Mouse (Mus musculus): ENCODE results near the gene Slc16a11.

The Slc16a11 gene

GRCm38 (mm10) chr11:70212423-70212822 lies at the start of gene Slc16a11:
Gene Slc16a11, plus strand, starts transcription at chr11:70212752.
- 51% methylated on average over 6 of the region's 6 CpGs for WGBS

GRCm38 (mm10) chr11:70165972-70166921 lies 46.3 kb upstream of the Slc16a11 start:
- WGBS: 71% methylated on average over 16 of the region's 16 CpGs

- 72% methylated on average over 7 of the region's 7 CpGs for WGBS
Measured at GRCm38 (mm10) chr11:70168136-70168535, 44.4 kb upstream of the Slc16a11 start.

- 77% methylated on average over 7 of the region's 7 CpGs for WGBS
Measured at GRCm38 (mm10) chr11:70169471-70169870, 43.1 kb upstream of the Slc16a11 start.

- 79% methylated on average over 7 of the region's 7 CpGs for WGBS
Measured at GRCm38 (mm10) chr11:70170291-70170690, 42.3 kb upstream of the Slc16a11 start.

- 80% methylated on average over 7 of the region's 7 CpGs for WGBS
Measured at GRCm38 (mm10) chr11:70171181-70171580, 41.4 kb upstream of the Slc16a11 start.

GRCm38 (mm10) chr11:70171847-70172246 lies 40.7 kb upstream of the Slc16a11 start:
- WGBS: 51% methylated on average over 3 of the region's 3 CpGs

- WGBS: 61% methylated on average over 5 of the region's 5 CpGs
Measured at GRCm38 (mm10) chr11:70172298-70172697, 40.3 kb upstream of the Slc16a11 start.

- WGBS: 87% methylated on average over 4 of the region's 4 CpGs
Measured at GRCm38 (mm10) chr11:70174491-70174890, 38.1 kb upstream of the Slc16a11 start.

- 72% methylated on average over 8 of the region's 8 CpGs for WGBS
Measured at GRCm38 (mm10) chr11:70177647-70178046, 34.9 kb upstream of the Slc16a11 start.

GRCm38 (mm10) chr11:70178311-70178710 lies 34.2 kb upstream of the Slc16a11 start:
- 85% methylated on average over 11 of the region's 11 CpGs for WGBS

- WGBS: 76% methylated on average over 11 of the region's 11 CpGs
Measured at GRCm38 (mm10) chr11:70178756-70179155, 33.8 kb upstream of the Slc16a11 start.

GRCm38 (mm10) chr11:70179401-70179800 lies 33.2 kb upstream of the Slc16a11 start:
- 21% methylated on average over 14 of the region's 14 CpGs for WGBS

- 88% methylated on average over 4 of the region's 4 CpGs for whole genome bisulfite sequencing
Measured at GRCm38 (mm10) chr11:70180496-70180895, 32.1 kb upstream of the Slc16a11 start.

- 74% methylated on average over 7 of the region's 7 CpGs for WGBS
Measured at GRCm38 (mm10) chr11:70185120-70185519, 27.4 kb upstream of the Slc16a11 start.

- WGBS: 88% methylated on average over 28 of the region's 28 CpGs
Measured at GRCm38 (mm10) chr11:70189319-70190134, 23.0 kb upstream of the Slc16a11 start.

- 82% methylated on average over 6 of the region's 6 CpGs for WGBS
Measured at GRCm38 (mm10) chr11:70191188-70191587, 21.4 kb upstream of the Slc16a11 start.

GRCm38 (mm10) chr11:70192157-70192556 lies 20.4 kb upstream of the Slc16a11 start:
- 80% methylated on average over 4 of the region's 4 CpGs for WGBS

- WGBS: 69% methylated on average over 11 of the region's 11 CpGs
Measured at GRCm38 (mm10) chr11:70193354-70194285, 18.9 kb upstream of the Slc16a11 start.

- 92% methylated on average over 3 of the region's 3 CpGs for WGBS
Measured at GRCm38 (mm10) chr11:70198332-70198731, 14.2 kb upstream of the Slc16a11 start.

GRCm38 (mm10) chr11:70199107-70199506 lies 13.4 kb upstream of the Slc16a11 start:
- 86% methylated on average over 8 of the region's 8 CpGs for WGBS

Measured in cerebral cortex, adult 2 months (tissue).